Mouse (Mus musculus): ENCODE results near the gene Ranbp6. TPM values are rescaled to one million over a fixed set of nuclear protein-coding genes. Genes with fewer than 3 reads are reported as not detected.

The Ranbp6 gene
- 16.0 TPM for polyA plus RNA-seq (2017; shearing (Covaris generic))

DNA sequence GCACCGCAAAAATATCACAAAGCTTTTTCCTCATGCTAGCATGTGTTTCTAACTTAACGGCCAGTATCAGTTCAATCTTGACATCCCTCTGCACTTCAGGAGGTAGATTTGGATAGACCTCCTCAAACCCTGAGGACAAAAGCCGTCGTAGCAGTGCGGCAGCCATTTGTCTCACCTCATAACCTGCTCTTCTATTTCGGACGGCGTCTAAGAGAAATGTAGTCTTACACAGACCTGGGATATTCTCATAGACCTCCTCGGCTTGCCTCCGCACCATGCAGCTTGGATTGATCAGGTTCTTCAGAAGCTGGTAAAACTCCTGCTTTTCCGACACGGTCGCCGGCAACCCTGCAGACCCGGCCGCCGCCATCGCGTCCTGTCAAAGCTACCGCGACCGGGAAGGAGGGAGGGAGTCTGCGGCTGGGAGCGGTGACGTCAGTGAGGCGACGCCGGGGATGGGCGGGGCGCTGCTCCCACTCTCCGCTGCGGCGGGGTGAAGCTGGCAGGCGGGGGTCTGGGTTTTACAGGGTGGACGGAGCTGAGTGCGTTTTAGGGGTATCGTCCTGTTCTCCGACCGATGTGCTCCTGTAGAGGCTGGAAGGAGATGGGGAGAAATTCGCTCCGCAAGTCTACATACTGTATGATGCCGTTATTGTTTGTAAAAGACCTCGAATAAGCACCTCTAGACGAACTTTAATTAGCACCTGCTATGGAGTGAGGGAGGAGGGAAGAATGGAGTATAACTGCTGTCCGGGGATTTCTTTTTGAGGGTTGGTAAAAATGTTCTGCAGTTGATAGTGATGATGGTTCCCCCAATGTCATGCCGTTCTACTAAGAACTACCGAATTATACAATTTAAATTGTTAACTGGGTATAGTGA is at the start of gene Ranbp6:
Gene Ranbp6 (minus strand): TSS at position 394 of the 880 bp plus-strand sequence.

DNA sequence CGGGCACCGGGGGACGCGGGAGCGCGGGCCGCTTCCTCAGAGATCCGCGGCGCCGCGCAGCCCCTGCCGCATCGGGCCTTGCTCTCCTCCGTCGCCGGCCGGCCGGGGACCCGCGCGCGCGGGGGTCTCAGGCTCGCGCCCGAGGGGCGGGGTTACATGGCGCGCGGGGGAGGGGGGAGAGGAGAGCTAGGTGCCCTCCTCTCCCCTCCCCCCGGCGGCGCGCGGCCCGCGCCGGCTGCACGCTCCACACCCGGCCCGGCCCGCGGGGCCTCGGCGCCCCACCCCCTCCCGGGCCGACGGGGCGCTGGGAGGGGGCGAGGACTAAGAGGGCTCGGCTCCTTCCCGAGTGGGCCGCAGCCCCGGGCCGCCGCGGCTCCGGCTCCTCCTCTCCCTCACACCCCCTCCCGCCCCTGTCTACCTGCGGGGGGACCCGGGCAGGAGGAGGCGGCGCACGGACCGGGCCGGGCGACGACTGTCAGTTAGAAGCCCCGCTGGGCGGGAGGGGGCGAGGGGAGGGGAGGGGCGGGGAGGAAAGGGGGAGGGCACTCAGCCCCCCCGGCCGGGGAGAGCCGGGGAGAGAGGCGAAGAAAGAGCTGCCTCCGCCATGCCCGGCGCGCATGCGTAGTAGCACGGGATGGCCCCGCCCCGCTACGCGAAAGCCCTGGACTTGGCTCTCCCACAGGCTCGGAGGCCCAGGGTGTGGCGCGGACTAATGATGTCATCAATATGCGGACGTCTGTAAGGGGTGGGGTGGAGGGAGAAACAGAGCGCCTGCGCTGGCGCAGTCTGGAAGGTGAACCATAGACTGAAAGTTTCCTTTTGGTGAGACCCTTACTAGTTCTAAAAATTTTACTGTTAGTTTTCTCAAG is 6.6 kb downstream of the Ranbp6 start, which contains the start of gene 9930021J03Rik:
Gene 9930021J03Rik (minus strand): TSS at position 73 of the 869 bp plus-strand sequence.

Other genes starting within 250 kb of the Ranbp6 start
- gene Ermp1, start 164.6 kb downstream of the Ranbp6 start, polyA plus RNA-seq (2017; shearing (Covaris generic)), result 12.1 TPM
- not detected for gene Mlana, start 115.2 kb downstream of the Ranbp6 start, polyA plus RNA-seq (2017; shearing (Covaris generic))
- gene 9930021J03Rik, start 7.0 kb downstream of the Ranbp6 start, polyA plus RNA-seq (2017; shearing (Covaris generic)), result 5.3 TPM
- not detected for gene Il33, start 112.1 kb upstream of the Ranbp6 start, polyA plus RNA-seq (2017; shearing (Covaris generic))
- gene Trpd52l3, start 190.8 kb upstream of the Ranbp6 start, polyA plus RNA-seq (2017; shearing (Covaris generic)), result not detected
- gene Uhrf2, start 217.5 kb upstream of the Ranbp6 start, polyA plus RNA-seq (2017; shearing (Covaris generic)), result 24.9 TPM